Mouse (Mus musculus) ovary, postnatal 36 days (tissue): ENCODE measurements at regions not wholly inside any gene's neighbourhood (a gene's known extent, or its start where the extent isn't known, plus 50 kb on each side); places are given as distances from the start of the nearest gene placed in this dataset.
A peak's percentile ranks its signal among the peaks of the same experiment; 100 is the strongest.

Experiments used
- DNase-seq: peaks from one replicate; pipeline ENCODE4 v3.0.0; 2022; ENCODE audit warnings: low spot score, mixed read lengths

- DNase-seq = no peak
These were observed 1380.4 kb upstream of the Cdh8 start for GRCm38 (mm10) chr8:100796628-100797027.

- no peak for DNase-seq
These were observed 1377.7 kb upstream of the Cdh8 start for GRCm38 (mm10) chr8:100793951-100794350.

GRCm38 (mm10) chr8:100790592-100791141 is 1374.4 kb upstream of the Cdh8 start:
- no peak for DNase-seq

GRCm38 (mm10) chr8:100788132-100788531 is 1371.9 kb upstream of the Cdh8 start:
- DNase-seq = no peak

- DNase-seq = peak; percentile 10
These were observed 1356.6 kb upstream of the Cdh8 start for GRCm38 (mm10) chr8:100772742-100773370.

GRCm38 (mm10) chr8:100769617-100770016 is 1353.3 kb upstream of the Cdh8 start:
- DNase-seq = no peak

- no peak for DNase-seq
These were observed 1317.7 kb upstream of the Cdh8 start for GRCm38 (mm10) chr8:100733927-100734326.

GRCm38 (mm10) chr8:100702365-100702764 is 1286.1 kb upstream of the Cdh8 start:
- no peak for DNase-seq

- no peak for DNase-seq
These were observed 1278.8 kb upstream of the Cdh8 start for GRCm38 (mm10) chr8:100695043-100695442.

- no peak for DNase-seq
These were observed 1262.3 kb upstream of the Cdh8 start for GRCm38 (mm10) chr8:100678580-100678979.
